Mouse (Mus musculus) lung, adult 2 months (tissue): ENCODE data around the gene Cdkn1b.

ENCODE experiments used
- CTCF ChIP-seq: fragments of 200-500 bp; IDR thresholded peaks from 2 replicates; pipeline ENCODE4 v1.5.1; 2011; ENCODE audit warnings: mild to moderate bottlenecking, low read length, control low read depth; ENCODE audit not compliant: insufficient read depth
- POLR2A ChIP-seq: fragments of 200-500 bp; IDR thresholded peaks from 2 replicates; pipeline ENCODE4 v1.6.1; 2011; ENCODE audit warnings: low read depth, mild to moderate bottlenecking, control low read depth, low read length, borderline replicate concordance; ENCODE audit errors: extremely low read depth

- TF ChIP-seq CTCF (no peak), POLR2A (no peak)
Measured at GRCm38 (mm10) chr6:134883661-134884060, 36.5 kb upstream of the Cdkn1b start.
